Mouse (Mus musculus) subcutaneous adipose tissue, adult 2 months (tissue): ENCODE results near the gene Tfap2a. TPM values are rescaled to one million over a fixed set of nuclear protein-coding genes. Genes with fewer than 3 reads are reported as not detected.

ENCODE experiments used
- polyA plus RNA-seq: library from polyadenylated mRNA; depleted of rRNA; stranded (reverse); fragments of >200 nt; gene quantifications from 2 replicates; pipeline ENCODE4 v1.2.3, GENCODE M21; 2012; ENCODE audit warnings: low replicate concordance; rRNA removed

Gene Tfap2a
- 0.09 and 0.17 TPM in 2 replicates for polyA plus RNA-seq

DNA sequence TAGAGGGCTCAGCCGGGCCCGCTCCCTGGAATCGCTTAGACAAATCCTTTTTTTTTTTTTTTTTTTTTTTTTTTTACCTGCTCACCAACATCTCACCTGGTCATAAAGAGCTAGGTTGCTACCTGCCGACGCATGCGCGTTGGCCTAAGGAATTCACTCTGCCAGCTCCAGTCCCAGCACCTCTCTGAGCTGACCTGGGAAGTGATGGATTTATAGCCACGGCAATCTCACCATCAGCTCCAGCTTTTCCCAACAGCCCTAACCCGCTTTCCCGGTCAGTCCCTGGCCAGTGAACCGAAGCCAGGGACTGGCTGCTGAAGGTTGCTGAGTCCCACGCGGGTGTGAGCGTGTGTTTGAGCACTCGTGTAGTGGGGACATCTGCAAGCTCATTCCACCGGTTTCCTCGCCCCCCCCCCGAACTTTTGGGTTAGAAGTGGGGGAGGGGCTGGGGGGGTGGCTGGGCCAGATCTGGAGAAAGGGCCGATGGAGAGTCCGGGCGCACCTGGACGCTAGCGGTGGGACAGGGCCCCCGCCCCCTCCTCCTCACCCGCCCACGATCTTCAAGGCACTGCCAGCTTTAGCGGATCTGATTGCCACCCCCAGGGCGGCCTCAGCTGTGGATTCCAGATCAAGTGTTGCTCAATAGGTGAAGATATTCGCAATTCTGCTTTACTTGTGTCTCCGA, at the start of gene Tfap2a:
Gene Tfap2a (minus strand): TSS at position 181 of the 685 bp plus-strand sequence.

Other genes starting within 250 kb of the Tfap2a start
- gene Gcnt2, start 121.4 kb upstream of the Tfap2a start, polyA plus RNA-seq = 7.2 and 13.5 TPM in 2 replicates